Mouse (Mus musculus): Measurements from ENCODE around the gene Foxf1.

The Foxf1 gene

DNA sequence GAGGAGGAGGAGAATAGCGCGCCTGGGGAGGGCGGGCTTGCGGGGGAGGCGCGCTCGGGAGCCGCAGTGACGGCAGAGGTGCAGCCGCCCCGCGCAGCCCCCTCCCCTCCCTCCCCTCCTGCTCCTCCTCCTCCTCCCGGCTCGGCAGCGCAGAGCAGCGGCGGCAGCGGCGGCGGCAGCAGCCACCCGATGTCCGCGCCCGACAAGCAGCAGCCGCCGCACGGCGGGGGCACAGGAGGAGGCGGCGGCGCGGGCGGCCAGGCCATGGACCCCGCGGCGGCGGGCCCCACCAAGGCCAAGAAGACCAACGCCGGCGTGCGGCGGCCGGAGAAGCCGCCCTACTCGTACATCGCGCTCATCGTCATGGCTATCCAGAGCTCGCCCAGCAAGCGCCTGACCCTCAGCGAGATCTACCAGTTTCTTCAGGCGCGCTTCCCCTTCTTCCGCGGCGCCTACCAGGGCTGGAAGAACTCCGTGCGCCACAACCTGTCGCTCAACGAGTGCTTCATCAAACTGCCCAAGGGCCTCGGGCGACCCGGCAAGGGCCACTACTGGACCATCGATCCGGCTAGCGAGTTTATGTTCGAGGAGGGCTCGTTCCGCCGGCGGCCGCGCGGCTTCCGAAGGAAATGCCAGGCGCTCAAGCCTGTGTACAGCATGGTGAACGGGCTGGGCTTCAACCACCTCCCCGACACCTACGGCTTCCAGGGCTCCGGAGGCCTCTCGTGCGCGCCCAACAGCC, at the start of gene Foxf1:
Foxf1 (plus strand) TSS at position 177 of the 742 bp plus-strand sequence.
- no peak for DNase-seq (ENCODE audit: extremely low read depth, low read depth, low spot score)

GRCm38 (mm10) chr8:121035611-121036010, 48.6 kb upstream of the Foxf1 start:
- no peak for DNase-seq (ENCODE audit: extremely low read depth, low read depth, low spot score)

GRCm38 (mm10) chr8:121043719-121044440, 40.3 kb upstream of the Foxf1 start:
- DNase-seq (ENCODE audit: extremely low read depth, low read depth, low spot score), result no peak

DNA sequence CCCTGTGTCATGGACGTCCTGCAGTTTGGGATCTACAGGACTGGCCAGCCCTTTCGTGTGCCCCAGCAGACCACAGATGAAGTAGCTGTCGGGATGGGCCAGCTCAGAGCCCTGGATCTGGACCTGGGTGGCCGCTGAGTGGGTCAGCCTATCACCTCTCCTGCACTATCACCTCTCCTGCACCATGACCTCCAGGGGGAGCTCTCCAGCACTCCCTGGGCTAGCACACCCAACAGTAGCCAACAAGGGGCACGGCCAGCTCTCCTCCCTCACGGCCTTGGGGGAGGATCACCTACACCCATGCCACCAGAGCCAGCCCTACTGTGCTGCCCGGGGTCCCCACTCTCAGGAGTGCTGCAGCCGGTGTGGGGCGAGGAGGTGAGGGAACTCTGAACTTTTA, 36.7 kb upstream of the Foxf1 start:
- no peak for DNase-seq (ENCODE audit: extremely low read depth, low read depth, low spot score)

DNA sequence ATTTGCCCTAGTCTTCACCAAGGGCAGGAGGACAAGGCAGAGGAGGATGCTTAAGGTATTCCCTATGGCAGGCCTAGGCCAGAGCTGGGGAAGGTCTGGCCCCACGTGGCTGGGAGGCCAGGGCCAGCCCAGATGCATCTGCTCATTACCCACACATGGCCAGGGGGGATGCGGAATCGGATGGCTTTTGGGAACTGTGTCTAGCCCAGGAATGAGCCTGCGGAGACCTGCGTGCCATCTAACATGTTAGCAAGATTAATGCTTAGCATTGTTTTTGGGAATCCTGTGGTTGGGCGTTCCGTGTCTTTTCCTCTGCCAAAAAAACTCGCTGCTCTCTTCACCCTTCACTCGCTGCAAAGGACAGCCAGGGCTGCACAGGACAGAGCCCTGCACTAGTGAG, 26.1 kb upstream of the Foxf1 start:
- no peak for DNase-seq (ENCODE audit: extremely low read depth, low read depth, low spot score)

DNA sequence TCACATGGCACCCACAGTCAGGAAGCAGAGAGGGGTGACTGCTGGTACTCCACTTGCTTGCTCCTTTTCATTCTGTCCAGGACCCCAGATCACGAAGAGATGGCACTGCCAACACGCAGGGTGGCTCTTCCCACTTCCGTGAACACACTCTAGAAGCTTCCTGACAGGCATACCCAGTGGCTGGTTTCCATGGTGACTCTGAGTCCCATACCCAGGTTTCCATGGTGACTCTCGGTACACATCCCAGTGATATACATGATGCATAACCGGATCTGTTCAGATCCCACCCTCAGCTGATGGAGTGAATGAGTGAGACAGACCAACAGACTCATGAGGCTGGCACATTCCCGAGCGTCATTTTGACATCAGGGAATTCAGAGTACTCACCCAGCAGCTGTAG, 25.1 kb upstream of the Foxf1 start:
- DNase-seq (ENCODE audit: extremely low read depth, low read depth, low spot score), result no peak

- DNase-seq (ENCODE audit: extremely low read depth, low read depth, low spot score), result no peak
Measured at GRCm38 (mm10) chr8:121062521-121062920, 21.7 kb upstream of the Foxf1 start.

DNA sequence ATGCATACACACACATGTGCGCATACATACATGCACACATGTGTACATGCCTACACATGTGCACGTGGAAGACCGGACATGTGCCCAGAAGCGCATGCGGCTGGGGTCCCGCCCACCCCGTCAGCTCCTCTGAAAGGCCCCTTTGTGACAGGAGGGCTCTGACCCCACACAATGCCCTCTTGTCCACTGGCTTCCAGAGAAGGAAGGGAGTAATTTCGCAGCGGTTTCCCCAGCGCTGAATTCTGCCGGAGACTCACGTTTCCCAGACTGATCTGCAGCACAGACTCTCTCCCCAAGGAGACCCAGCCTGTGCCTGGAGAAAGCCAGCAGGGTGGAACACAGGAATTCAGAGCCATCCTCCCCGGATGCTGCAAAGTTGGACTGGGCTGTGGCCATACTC, 20.5 kb upstream of the Foxf1 start:
- no peak for DNase-seq (ENCODE audit: extremely low read depth, low read depth, low spot score)

DNA sequence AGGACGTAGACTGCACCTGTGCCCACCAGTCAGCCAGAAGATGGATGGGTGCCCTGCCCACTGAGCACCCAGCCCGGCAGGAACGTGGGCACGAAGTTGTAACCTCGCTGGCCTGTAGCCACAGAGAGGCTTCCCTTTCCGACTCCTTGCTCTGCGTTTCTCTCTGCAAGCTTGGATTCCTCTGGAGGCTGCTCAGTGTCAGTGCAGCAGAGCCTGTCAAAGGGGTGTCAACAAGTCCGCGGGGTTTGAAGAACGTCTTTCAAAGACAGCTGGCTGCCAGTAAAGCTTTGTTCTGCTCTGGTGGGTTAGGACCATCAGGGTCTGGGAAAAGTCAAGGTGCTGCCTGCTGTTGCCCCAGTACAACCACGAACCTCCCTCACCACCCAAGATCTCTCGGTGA, 12.7 kb upstream of the Foxf1 start:
- no peak for DNase-seq (ENCODE audit: extremely low read depth, low read depth, low spot score)

GRCm38 (mm10) chr8:121072406-121073130, 11.6 kb upstream of the Foxf1 start:
- DNase-seq (ENCODE audit: extremely low read depth, low read depth, low spot score), result no peak

- no peak for DNase-seq (ENCODE audit: extremely low read depth, low read depth, low spot score)
Measured at GRCm38 (mm10) chr8:121073174-121074107, 10.7 kb upstream of the Foxf1 start.

DNA sequence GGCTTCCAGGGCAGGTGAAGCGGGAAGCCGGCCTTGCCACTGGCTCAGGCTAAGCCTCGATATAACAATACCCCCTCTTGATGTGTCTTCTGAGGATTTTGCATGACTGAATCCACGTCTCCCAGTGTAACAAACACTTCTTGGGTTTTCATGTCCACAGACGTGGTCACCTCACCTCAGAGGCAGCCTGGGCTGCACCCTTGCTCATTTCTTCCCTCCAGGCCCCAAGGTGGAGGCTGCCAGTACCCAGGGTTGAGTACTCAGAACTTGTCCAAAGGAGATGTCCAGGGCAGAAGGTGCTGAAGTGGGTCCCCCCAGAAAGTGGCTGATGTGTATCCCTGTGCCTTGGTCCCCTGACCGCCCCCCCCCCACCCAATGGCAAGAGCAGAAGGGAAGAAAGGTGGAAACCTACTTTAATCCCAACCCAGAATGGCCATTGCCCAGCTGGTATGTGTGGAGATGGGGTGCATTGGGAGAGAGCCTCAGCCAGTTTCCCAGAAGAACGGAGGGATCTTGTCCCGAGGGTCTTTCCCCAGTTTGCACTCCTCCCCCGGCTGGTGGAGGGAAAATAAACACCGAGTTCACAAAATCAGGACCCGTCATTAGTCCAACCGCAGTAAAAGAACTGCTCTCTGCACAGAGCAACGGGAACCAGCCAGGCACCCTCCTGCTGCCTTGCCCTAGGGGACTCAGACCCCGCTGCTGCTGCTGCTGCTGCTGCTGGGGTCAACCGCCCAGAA, 9.9 kb upstream of the Foxf1 start:
- no peak for DNase-seq (ENCODE audit: extremely low read depth, low read depth, low spot score)

DNA sequence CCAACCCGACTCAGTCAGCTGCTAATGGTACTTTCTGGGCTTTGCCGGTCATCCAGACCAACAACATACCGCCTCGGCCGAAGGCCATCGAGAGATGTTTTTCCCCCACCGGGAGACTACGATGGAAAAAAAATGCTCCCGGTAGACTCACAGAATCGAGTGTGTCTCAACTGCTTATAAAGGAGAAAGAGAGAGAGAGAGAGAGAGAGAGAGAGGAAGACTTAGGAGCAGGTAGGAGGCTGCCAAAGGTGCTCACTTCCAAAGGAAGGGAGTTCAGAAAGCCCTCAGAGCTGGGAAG, 9.4 kb upstream of the Foxf1 start:
- DNase-seq (ENCODE audit: extremely low read depth, low read depth, low spot score), result no peak

GRCm38 (mm10) chr8:121075936-121076335, 8.2 kb upstream of the Foxf1 start:
- no peak for DNase-seq (ENCODE audit: extremely low read depth, low read depth, low spot score)

- no peak for DNase-seq (ENCODE audit: extremely low read depth, low read depth, low spot score)
Measured at GRCm38 (mm10) chr8:121076555-121076954, 7.6 kb upstream of the Foxf1 start.

- DNase-seq (ENCODE audit: extremely low read depth, low read depth, low spot score), result no peak
Measured at GRCm38 (mm10) chr8:121078721-121079120, 5.5 kb upstream of the Foxf1 start.

- DNase-seq (ENCODE audit: extremely low read depth, low read depth, low spot score), result no peak
Measured at GRCm38 (mm10) chr8:121079201-121079600, 5.0 kb upstream of the Foxf1 start.

GRCm38 (mm10) chr8:121079944-121080343, 4.2 kb upstream of the Foxf1 start:
- no peak for DNase-seq (ENCODE audit: extremely low read depth, low read depth, low spot score)

DNA sequence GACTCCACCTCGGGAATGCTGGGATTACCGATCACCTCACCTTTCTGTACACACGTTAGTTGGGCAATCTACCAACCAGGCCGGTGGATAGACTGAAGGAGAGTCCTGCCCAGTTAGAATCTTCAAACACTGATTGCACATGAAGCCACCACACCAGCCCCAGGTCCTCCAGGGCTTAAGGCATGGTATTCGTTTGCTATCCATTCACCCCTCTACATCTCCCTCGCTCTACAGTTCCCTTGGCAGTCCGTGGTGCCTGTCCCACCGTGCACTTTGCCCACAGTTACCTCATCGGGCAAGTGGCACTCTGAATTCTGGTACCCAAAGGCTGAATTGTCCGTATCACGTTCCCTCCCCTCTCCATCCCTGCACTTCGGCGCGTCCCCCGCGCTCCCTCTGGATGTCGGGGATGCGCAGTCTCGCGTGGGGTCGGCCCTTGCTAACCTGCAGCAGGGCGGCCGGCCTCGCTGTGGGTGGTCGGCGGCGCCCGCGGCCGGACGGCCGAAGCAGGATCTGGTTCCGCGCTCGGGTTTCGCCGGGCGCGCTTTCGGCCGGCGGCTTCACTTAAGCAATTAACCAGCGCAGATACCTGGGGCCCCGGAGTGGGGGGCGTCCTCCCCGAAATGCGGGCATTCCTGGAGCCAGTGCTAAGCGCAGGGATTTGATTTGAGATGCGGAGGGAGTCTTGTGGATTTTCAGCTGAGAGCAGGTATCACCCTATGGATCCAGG, 3.7 kb upstream of the Foxf1 start:
- DNase-seq (ENCODE audit: extremely low read depth, low read depth, low spot score), result no peak

- DNase-seq (ENCODE audit: extremely low read depth, low read depth, low spot score), result no peak
Measured at GRCm38 (mm10) chr8:121081398-121081797, 2.8 kb upstream of the Foxf1 start.

All from fat pad, adult 2 months (tissue).